Mouse (Mus musculus): ENCODE data around the gene Cers6. TPM values are rescaled to one million over a fixed set of nuclear protein-coding genes. Genes with fewer than 3 reads are reported as not detected.

The Cers6 gene
- polyA plus RNA-seq, 1 experiment: 78.2 TPM

DNA sequence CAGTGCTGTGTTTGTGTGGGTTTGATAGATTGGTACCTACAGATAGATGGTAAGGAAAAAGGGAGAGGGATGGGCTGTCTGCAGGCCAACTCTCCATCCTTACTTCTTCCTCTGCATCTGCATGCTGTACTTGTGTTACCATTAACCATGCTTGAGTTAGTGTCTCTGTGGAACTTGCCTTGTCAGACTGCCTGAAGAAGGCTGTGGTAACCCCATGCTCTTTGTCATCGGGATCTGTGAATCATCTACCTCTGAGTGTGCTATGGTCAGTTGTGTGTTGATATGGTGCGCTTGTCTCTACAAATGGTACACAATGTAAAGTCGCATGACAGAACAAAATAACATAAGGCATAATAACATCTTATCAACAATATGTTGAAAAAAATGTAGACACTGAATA lies 94.9 kb downstream of the Cers6 start:
- peaks cover 9% of the 10 kb centered on the region for H3K4me1 ChIP-seq (ENCODE audit: control insufficient read depth, insufficient read depth, low read length)
- H3K27ac ChIP-seq (ENCODE audit: insufficient read depth, low read length): peak overlapping the region; percentile 67
- TF ChIP-seq POLR2A (IDR thresholded peaks at IDR 0.05; ENCODE audit: low read depth, low read length) (no peak), CTCF (IDR thresholded peaks at IDR 0.05; ENCODE audit: borderline replicate concordance, insufficient read depth, low read length) (no peak)
- H3K4me3 ChIP-seq (ENCODE audit: insufficient read depth, low read length): no peak overlapping the region

- H3K4me1 ChIP-seq (ENCODE audit: control insufficient read depth, insufficient read depth, low read length): peaks cover 9% of the 10 kb centered on the region
- no peak overlapping the region for H3K4me3 ChIP-seq (ENCODE audit: insufficient read depth, low read length)
- TF ChIP-seq CTCF (IDR thresholded peaks at IDR 0.05; ENCODE audit: borderline replicate concordance, insufficient read depth, low read length): no peak
- TF ChIP-seq POLR2A (IDR thresholded peaks at IDR 0.05; ENCODE audit: low read depth, low read length): no peak
- no peak overlapping the region for H3K27ac ChIP-seq (ENCODE audit: insufficient read depth, low read length)
These were observed 96.6 kb downstream of the Cers6 start for GRCm38 (mm10) chr2:68957831-68958230.

DNA sequence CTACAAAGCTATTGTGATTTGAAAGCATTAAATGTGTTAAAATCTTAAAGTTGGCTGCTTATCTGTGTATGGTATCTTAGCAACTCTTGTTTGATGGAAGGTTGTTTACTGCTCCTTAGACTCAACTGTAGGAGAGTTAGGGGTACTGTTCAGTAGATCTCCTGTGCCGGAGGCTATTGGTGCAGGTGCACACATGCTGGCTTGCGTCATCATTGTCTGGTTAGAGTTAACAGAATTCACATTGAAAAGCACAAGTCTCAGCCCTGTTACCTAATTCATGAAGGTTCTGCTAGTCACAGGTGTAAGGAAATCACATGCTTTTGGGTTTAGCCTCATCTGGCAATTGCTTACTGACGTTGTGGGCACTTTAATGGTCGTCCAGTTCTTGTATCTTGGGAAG lies 98.3 kb downstream of the Cers6 start:
- Histone ChIP-seq H3K4me1 (ENCODE audit: control insufficient read depth, insufficient read depth, low read length) (peaks cover 9% of the 10 kb centered on the region), H3K4me3 (ENCODE audit: insufficient read depth, low read length) (no peak overlapping the region), H3K27ac (ENCODE audit: insufficient read depth, low read length) (no peak overlapping the region)
- TF ChIP-seq CTCF (IDR thresholded peaks at IDR 0.05; ENCODE audit: borderline replicate concordance, insufficient read depth, low read length) (no peak), POLR2A (IDR thresholded peaks at IDR 0.05; ENCODE audit: low read depth, low read length) (no peak)

DNA sequence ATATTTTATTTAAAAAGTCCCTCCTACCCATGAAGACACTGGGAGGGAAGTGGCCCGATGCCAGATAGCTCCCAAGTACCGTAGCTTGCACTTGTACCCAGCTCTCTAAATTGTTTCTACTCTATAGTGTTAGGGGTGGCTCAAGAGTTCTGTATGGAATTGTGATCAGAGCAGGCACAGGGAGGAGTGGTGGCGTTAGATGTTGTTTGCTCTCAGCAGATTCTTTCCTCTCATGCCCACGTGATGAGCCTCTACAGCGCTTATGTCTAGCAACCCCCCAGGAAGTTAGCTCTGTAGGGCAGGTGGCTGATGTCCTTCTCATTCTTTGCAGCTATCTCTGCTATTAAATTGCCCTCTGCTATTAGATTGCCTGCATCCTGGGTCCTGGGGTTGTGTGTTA lies 98.8 kb downstream of the Cers6 start:
- H3K27ac ChIP-seq (ENCODE audit: insufficient read depth, low read length): no peak overlapping the region
- H3K4me3 ChIP-seq (ENCODE audit: insufficient read depth, low read length): no peak overlapping the region
- peaks cover 9% of the 10 kb centered on the region for H3K4me1 ChIP-seq (ENCODE audit: control insufficient read depth, insufficient read depth, low read length)
- no peak for TF ChIP-seq POLR2A (IDR thresholded peaks at IDR 0.05; ENCODE audit: low read depth, low read length)
- TF ChIP-seq CTCF (IDR thresholded peaks at IDR 0.05; ENCODE audit: borderline replicate concordance, insufficient read depth, low read length): no peak

GRCm38 (mm10) chr2:68960620-68961019 lies 99.4 kb downstream of the Cers6 start:
- TF ChIP-seq CTCF (IDR thresholded peaks at IDR 0.05; ENCODE audit: borderline replicate concordance, insufficient read depth, low read length): no peak
- TF ChIP-seq POLR2A (IDR thresholded peaks at IDR 0.05; ENCODE audit: low read depth, low read length): no peak
- H3K4me3 ChIP-seq (ENCODE audit: insufficient read depth, low read length): no peak overlapping the region
- H3K4me1 ChIP-seq (ENCODE audit: control insufficient read depth, insufficient read depth, low read length): peaks cover 9% of the 10 kb centered on the region
- H3K27ac ChIP-seq (ENCODE audit: insufficient read depth, low read length): no peak overlapping the region

DNA sequence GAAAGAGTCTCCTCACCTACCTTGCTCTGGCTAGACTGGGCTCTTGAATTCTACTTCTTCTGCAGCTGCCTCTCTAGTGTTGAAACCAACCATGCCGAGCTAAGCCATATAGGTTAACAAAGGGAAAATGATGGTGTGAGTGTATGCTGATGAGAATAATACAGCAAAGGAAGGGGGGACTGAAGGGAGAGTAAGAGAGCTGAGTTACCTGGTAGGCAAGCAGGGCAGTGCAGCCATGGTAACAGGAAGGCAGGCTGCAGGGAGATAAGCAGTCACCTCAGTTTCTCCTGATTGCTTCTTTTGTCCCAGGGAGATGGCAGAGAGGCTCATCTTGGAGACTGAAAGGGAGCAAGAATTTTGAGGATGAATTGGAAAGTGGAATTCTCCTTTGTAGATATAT lies 105.1 kb downstream of the Cers6 start:
- Histone ChIP-seq H3K4me1 (ENCODE audit: control insufficient read depth, insufficient read depth, low read length) (no peaks in the 10 kb centered on the region), H3K27ac (ENCODE audit: insufficient read depth, low read length) (no peak overlapping the region), H3K4me3 (ENCODE audit: insufficient read depth, low read length) (no peak overlapping the region)
- TF ChIP-seq POLR2A (IDR thresholded peaks at IDR 0.05; ENCODE audit: low read depth, low read length): no peak

DNA sequence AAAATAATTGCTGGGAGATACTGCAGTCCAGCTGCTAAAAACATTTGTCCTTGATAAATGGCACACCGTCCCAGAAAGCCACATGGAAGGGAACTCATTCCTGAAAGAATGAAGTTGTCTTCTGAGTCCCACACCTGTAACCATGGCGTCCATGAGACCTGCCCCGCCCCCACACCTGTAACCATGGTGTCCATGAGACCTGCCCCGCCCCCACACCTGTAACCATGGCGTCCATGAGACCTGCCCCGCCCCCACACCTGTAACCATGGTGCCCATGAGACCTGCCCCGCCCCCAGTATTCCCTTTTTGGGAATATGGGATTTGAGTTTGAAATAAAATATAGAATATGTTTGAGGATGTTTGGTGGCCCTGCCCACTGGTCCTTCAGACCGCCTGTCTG lies 106.8 kb downstream of the Cers6 start:
- no peak overlapping the region for H3K27ac ChIP-seq (ENCODE audit: insufficient read depth, low read length)
- H3K4me1 ChIP-seq (ENCODE audit: control insufficient read depth, insufficient read depth, low read length): no peaks in the 10 kb centered on the region
- TF ChIP-seq POLR2A (IDR thresholded peaks at IDR 0.05; ENCODE audit: low read depth, low read length) (no peak), CTCF (IDR thresholded peaks at IDR 0.05; ENCODE audit: borderline replicate concordance, insufficient read depth, low read length) (no peak)
- H3K4me3 ChIP-seq (ENCODE audit: insufficient read depth, low read length): no peak overlapping the region

- peaks cover 6% of the 10 kb centered on the region for H3K4me1 ChIP-seq (ENCODE audit: control insufficient read depth, insufficient read depth, low read length)
- no peak overlapping the region for H3K4me3 ChIP-seq (ENCODE audit: insufficient read depth, low read length)
- no peak for TF ChIP-seq POLR2A (IDR thresholded peaks at IDR 0.05; ENCODE audit: low read depth, low read length)
- no peak for TF ChIP-seq CTCF (IDR thresholded peaks at IDR 0.05; ENCODE audit: borderline replicate concordance, insufficient read depth, low read length)
- H3K27ac ChIP-seq (ENCODE audit: insufficient read depth, low read length): no peak overlapping the region
These were observed 110.6 kb downstream of the Cers6 start for GRCm38 (mm10) chr2:68971840-68972239.

DNA sequence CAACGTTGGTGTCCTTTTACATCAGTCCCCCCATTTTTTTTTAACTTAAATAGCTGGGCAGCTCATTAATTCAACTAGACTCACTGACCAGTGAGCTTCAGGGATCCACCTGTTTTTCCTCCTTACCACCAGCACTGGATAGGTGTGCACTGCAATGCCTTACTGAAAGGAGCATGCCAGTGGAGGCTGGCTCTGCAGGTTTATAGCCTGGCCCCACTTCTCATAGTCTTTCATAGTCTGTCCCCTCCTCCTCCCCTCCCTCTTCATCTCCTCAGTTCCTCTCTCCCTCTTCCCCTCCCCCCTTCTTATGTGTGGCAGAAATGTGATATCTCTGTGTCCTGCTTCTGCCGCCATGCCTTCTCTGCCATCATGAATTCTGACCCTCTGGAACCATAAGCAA lies 112.5 kb downstream of the Cers6 start:
- Histone ChIP-seq H3K27ac (ENCODE audit: insufficient read depth, low read length) (no peak overlapping the region), H3K4me3 (ENCODE audit: insufficient read depth, low read length) (no peak overlapping the region), H3K4me1 (ENCODE audit: control insufficient read depth, insufficient read depth, low read length) (peaks cover 8% of the 10 kb centered on the region)
- TF ChIP-seq POLR2A (IDR thresholded peaks at IDR 0.05; ENCODE audit: low read depth, low read length) (no peak), CTCF (IDR thresholded peaks at IDR 0.05; ENCODE audit: borderline replicate concordance, insufficient read depth, low read length) (no peak)

GRCm38 (mm10) chr2:68975286-68975685 lies 114.0 kb downstream of the Cers6 start:
- no peak overlapping the region for H3K27ac ChIP-seq (ENCODE audit: insufficient read depth, low read length)
- H3K4me1 ChIP-seq (ENCODE audit: control insufficient read depth, insufficient read depth, low read length): peaks cover 10% of the 10 kb centered on the region
- no peak overlapping the region for H3K4me3 ChIP-seq (ENCODE audit: insufficient read depth, low read length)
- TF ChIP-seq CTCF (IDR thresholded peaks at IDR 0.05; ENCODE audit: borderline replicate concordance, insufficient read depth, low read length) (no peak), POLR2A (IDR thresholded peaks at IDR 0.05; ENCODE audit: low read depth, low read length) (no peak)

- no peak overlapping the region for H3K27ac ChIP-seq (ENCODE audit: insufficient read depth, low read length)
These were observed 114.5 kb downstream of the Cers6 start for GRCm38 (mm10) chr2:68975780-68976179.

More at GRCm38 (mm10) chr2:68975780-68976179, 114.5 kb downstream of the Cers6 start:
- Histone ChIP-seq H3K4me3 (ENCODE audit: insufficient read depth, low read length) (no peak overlapping the region), H3K4me1 (ENCODE audit: control insufficient read depth, insufficient read depth, low read length) (peaks cover 11% of the 10 kb centered on the region)
- TF ChIP-seq POLR2A (IDR thresholded peaks at IDR 0.05; ENCODE audit: low read depth, low read length) (no peak), CTCF (IDR thresholded peaks at IDR 0.05; ENCODE audit: borderline replicate concordance, insufficient read depth, low read length) (no peak)
